Mouse (Mus musculus) forelimb bud, embryonic 11.5 days (tissue): ENCODE results near the gene Ggta1.

Experiments
- DNase-seq: peaks from one replicate; pipeline ENCODE4 v3.0.0-alpha.2; 2012; ENCODE audit warnings: low read depth, low spot score

Ggta1 gene

DNA sequence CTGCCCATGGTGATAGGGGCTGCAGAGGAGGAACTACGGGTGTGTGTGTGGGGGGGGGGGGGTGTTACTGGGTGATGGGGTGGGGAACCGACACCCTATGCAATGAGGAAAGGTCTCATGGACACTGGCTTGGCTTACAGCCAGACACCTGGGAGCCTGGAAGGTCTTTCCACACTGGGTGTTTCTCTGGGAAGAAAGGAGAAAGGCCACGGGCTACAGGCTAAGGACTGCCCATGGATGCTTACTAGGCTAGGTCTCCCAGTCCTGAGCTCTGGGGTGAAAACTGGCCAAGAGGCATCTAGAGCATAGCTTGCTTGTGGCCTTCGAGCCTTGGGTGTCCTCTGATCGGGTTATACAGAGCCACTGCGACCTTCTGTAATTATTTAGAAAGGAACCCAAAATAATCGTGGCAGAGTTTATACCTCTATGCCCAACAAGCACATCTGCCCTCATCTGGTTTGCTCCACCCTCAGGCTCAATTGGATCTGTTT is at the start of gene Ggta1:
Ggta1 (minus strand) TSS at position 441 of the 491 bp plus-strand sequence.
- no peak for DNase-seq

DNA sequence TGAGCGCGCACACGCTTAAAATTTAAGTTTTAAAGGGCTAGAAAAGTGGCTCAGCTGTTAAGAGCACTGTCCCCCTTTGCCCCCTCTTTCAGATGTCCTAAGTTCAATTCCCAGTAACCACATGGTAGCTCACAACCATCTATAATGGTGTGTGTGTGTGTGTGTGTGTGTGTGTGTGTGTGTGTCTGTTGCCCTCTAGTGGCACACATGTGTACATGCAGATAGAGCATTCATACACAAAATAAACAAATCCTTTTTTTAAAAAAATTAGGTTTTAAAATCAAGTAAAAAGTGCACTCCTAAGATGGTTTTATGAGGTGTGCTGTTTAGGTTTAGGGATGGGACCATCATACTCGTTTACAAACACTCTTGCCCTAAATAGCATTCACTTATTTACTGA is 49.2 kb upstream of the Ggta1 start:
- DNase-seq, result no peak

DNA sequence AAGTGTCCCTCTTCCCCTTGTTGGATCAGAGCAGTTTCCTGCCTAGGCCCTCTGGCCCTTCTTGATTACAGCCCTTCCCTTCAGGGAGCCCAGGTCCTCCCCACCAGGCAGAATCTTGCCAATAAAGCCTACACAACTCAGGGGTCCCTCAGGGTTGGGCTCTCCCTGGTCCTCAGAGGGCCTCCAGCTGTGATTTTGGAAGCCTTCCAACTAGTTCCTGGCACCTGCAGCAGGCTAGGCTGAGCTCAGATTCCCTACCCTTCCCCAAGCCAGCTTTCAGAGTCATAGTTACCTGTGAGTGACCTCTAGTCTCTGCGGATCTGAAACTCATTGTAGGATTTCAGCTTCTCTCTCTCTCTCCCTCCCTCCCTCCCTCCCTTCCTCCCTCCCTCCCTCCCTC is 47.9 kb upstream of the Ggta1 start:
- no peak for DNase-seq

DNA sequence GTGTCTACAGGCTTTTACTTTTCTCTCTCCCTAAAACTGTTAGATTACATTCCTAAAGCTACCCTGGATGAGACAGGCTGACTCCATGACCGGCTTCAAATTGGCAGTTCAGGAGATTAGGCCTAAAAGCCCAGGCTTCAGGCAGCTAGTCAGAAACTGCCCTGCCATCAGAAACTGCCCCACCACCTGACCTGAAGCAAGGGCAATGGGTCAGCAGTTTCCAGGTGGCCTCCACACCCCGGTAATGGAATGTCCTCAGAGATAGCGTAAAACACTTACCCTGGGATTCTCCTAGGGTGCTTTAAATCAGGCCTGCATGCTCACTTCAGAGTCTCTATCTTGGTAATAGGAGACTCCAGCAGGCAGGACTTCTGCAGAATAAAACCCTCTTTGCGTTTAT is 46.9 kb upstream of the Ggta1 start:
- DNase-seq, result no peak

DNA sequence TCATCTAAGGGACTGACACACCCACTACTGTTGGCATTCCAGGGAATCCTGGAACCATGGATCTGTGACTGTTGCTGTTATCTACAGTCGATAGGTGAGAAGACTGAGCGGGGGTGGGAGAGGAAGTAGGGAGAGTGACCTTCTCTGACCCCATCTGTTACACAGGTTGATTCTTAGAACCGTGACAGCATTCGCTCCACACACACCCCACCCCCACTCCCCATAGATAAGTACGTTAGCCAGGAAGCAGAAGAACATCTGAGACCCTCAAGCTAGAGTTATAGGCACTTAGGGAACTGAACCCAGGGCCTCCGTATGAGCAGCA is 46.3 kb upstream of the Ggta1 start:
- no peak for DNase-seq

DNA sequence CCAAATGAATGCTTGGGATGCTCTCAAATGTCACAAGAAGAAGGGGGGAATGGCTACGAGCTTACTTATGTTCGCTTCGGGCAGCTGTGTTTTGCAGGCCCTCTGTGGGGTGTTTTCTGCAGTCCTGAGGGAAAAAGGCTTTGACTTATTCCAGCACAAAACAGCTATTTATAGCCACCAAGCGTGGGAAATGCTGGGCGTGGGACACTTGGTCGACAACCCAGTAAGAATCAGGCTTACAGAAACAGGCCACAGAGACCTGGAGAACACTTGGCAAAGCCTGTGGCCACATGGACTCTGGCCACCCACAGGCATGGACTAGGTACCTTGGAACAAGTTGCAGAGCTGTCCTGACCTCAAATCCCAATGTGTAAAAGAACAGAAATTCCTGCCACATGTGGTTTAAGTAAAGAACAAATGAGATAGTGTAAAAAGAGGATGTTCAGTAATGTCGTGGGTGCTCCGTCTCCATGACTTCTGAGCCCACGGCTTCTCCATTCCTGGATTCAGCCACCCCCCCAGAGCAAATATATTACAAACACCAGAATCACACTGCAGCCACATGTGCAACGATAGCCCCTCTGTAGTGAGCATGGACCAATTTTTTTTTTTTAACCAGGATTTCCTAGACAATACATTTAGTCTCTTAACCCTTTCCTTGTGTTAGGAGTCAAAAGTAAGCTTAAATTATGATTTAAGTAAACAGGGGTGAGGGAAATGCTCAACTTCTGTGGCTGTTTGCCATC is 45.7 kb upstream of the Ggta1 start:
- DNase-seq, result no peak

DNA sequence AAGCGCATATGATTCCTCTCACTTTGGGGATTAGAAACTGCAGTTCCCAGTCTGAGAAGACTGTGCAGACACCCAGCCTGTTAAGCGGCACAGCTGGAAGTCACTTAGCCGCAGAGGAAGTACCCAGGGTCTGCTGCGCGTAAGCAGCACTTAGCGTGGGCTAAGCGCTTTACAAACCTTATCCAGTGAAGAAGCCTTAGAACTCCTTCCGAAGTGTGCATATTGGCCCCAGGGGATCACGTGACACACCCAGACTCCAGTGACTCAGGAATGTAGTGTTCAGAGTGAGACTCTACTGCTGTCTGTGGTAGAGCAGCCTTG is 44.1 kb upstream of the Ggta1 start:
- DNase-seq, result peak; percentile 37

DNA sequence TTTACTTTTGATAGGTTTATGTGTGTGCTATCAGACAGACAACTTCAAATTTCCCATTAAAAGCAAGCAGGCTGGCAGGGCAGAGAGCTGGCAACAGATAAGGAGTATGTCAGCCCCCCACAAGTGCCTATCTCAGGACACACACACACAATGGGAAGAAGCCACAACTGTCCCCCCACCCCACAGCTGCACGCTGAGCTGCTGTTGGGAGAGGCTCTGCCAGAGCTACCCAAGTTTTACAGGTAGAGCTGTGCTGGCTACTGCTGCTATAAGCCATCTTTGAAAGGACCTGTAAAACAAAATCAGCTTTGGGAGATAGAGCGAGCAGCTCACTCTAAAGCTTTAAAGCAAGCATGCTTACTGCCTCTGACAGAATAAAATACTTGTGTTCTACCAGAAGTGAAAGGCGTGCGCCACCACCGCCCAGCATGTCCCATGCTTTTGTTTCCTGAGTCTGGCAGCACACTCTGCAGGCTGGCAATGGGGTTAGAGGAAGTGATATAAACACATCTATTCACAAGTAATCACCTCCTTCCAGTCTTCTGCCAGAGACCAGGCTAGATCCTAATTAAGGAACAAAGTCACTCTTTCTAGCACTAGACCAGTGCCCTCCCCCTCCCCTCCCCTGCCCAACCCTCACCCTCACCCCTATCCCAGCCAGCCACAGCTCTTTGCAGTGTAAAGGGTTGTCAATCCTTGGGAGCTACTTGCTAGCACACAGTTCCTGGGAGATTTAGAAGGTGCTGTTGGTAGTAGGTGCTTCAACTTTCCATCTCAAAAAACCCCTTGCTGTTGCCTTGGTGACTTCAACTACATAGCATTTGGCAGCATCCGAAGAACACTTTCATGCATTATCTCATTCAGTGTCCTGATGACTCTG is 43.5 kb upstream of the Ggta1 start:
- no peak for DNase-seq

DNA sequence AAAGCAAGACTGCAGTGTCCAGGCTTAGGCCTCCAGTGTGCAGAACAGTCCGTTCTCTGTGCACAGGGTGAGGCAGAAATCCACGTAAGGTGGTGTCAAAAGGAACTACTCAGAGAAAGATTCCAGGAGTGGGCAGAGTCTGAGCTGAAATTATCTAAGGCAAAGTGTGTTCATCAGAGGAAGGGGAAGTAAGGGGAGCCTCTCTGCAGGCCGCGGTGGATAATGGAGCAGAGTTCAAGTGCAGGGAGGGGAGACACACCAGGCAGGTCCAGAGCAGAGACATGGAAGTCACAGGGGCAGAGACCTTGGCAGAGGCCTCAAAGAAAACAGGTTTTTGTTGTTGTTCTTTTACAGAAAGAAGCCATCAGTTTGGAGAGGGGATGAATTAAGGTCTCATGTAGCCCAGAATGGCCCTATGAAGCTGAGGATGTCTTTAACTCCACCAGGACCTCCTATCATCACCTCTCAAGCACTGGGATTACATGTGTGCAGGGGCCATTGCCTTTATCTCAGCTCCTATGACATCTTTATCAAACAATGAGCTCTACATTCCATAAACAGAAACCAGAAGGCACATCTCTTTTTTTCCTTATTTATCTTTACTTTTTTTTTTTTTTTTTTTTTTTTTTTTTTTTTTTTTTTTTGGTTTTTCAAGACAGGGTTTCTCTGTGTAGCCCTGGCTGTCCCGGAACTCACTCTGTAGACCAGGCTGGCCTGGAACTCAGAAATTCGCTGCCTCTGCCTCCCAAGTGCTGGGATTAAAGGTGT is 42.7 kb upstream of the Ggta1 start:
- no peak for DNase-seq

DNA sequence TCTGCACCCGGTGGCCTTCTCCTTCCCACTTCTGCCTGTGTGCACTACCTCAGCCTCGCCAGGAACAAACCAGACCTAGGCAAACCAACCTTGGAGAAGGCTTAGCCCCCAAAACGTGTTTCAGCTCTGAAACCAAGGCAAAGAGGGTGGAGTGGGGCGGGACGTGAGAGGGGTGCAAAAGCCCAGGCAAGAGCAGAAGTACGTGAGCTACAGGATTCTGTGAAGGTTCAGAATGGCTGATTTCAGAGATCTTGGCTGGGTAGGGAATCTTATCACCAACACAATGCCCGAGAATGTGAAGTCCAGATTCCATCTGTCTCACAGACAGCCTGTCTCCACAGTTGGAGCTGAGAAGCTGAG is 41.4 kb upstream of the Ggta1 start:
- DNase-seq, result no peak

DNA sequence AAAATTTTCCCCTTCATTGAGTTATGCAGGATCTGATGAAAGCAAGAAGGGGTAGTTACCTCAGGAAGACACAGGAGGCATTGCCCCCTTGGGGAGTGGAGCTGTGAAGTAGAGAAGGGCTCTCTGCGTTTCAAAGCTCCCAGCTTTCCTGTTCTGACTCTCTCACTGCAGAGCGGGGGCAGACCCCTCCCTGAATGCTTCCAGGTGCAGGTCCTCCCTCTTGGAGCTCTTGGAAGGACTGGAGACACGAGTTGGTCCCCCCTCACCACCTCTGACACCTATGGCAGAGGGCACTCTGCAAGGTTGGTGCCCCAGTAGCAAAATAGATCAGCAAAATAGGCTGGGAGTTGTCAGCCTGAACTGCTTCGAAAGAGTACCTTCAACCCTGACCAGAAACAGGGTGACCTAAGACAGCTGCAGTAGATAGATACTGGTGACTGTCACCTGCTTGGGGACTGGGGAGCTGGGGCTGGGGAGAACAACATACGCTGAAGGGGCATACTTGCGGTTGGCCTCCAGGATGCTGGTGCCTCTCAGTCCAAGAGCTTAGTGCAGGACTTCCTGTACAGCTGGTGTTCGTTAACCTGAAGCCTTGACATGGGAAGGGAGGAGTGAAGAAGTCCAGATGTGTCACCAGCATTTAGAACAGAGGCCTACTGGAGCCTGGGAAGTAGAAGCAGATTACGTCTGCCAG is 40.8 kb upstream of the Ggta1 start:
- DNase-seq, result peak; percentile 86

DNA sequence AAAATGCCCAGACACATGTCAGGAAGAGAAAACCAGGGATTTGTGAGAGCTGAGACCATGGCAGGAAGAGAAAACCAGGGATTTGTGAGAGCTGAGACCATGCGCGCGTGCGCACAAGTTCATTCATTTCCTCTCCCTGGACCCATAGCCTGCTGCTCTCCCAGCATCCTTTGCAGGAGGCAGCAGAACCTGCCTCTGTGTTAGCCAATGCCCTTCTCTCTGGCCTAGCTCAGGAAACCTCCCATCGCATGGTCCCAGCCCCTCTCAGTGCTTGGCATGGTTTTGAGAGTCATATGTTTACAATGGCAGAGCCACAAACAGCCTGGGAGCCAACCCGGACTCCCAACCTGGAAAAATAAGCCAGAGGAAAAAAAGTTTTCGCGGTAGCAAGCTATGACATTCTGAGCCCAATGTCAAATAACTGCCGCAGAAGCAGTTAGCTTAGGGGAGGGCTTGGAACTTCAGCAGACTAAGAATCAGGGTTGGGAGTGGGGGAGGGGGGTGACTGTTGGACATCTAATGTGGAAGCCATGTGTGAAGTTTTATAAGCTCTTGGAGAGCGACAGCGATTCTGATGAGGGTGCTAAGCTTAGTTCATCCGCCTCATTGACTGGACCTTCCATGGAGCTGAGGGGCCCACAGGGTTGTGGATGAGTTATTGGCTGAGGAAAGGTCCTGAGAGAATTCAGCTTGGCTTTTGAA is 40.1 kb upstream of the Ggta1 start:
- peak; percentile 63 for DNase-seq

DNA sequence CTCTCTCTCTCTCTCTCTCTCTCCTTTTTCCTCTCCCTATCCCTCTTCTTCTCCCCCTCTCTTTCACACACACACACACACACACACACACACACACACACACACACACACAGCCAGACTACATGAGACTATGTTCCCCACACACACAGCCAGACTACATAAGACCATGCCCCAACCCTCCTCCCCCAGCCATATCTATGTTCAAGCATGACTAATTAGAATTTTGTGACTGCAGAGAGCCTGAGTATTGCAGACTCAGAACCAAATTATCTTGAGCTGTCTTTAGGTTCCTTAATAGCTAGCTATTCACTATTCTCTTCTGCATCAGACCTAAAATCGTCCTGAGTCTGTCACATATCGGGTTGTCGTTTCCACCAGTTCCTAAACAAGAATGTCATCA is 39.5 kb upstream of the Ggta1 start:
- no peak for DNase-seq

DNA sequence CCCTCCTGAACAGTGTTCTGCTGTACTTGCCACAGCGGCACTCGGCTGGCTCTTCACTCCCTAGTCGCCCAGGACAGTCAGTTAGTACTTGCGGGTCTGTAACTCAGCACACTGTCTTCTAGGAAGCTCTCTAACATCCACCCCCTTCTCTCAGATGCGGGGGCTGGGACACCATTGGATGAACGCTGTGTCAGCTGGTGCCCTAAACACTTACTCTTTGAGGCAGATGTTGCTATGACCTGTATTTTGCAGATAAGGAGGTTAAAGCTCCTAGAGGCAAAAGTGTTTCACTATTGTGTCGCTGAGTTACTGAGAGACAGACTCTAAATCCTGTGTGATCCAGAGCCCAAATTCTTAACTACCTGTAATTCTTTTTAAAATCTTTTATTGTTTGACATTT is 36.4 kb upstream of the Ggta1 start:
- no peak for DNase-seq

DNA sequence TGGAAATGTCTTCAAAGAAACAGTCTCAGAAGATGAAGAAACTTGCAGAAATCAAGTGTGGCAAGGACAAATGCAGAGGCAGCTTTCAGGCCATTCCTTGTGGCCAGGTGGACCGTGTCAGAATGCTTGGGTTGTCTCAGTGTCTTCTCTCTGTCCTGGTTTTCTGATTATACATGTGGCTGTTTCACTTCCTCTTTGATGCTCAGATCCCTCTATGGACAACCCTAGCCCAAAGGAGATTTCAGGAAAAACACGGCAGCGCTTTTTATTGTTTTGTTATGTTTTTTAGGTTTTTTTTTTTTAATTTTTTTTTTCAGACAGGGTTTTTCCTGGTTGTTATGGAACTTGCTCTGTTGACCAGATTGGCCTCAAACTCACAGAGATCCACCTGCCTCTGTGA is 35.9 kb upstream of the Ggta1 start:
- no peak for DNase-seq

DNA sequence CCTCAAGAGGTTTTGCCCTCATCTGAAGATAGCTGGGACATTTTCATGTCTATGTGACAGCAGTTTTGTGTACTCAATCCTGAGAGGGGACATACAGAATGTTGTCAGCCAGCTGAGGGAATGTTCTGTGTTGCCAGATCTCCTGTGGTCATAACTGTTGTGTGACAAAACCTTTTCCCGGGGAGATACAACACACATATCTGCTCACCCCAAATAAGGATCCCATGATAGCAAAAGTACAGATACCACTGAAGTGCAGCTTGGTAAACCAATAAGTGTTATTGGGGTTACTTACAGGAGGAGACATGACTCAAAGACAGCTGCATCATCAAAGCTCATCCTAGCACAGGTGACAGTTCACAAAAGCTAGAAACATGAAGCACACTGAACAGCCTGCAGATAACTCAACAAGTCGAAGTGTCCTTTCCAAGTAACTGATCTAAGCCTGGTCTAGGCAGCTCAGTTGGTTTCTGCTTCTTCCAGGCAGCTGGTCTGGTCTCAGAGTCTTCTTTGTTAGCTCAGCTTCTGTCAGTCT is 34.7 kb upstream of the Ggta1 start:
- no peak for DNase-seq

DNA sequence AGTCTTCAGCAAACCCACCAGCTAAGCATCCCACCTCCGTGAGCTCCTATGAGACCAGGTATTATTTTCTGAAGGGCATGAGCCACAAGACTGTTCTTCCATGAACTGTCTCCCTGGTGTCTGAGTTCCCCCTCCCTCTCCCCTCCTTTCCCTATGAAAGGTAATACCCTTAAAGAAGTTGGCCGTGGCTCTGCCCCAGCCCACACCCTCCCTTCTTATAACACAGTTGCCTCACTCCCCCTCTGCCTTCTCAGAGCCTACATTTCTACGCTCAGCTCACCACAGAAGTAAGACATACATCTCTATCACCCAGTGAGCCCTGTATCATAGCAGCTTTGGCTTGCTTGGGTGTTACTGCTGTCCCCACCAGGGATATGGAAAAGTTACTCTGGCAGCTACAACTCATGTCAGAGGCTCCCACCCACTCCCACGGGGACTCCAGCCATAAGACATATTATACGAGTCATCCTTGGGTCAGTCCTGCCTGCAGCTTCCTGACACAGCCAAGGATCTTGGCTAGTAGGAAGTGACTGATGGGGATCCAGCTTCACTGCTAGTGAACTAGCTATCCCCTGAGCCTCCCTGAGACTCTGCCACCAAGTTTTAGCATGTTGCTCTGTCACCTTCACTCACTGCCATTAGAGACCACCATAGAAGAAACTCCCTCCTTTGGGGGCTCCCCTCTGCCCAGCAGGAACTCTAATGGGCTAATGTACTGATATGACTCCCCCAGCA is 33.4 kb upstream of the Ggta1 start:
- no peak for DNase-seq

DNA sequence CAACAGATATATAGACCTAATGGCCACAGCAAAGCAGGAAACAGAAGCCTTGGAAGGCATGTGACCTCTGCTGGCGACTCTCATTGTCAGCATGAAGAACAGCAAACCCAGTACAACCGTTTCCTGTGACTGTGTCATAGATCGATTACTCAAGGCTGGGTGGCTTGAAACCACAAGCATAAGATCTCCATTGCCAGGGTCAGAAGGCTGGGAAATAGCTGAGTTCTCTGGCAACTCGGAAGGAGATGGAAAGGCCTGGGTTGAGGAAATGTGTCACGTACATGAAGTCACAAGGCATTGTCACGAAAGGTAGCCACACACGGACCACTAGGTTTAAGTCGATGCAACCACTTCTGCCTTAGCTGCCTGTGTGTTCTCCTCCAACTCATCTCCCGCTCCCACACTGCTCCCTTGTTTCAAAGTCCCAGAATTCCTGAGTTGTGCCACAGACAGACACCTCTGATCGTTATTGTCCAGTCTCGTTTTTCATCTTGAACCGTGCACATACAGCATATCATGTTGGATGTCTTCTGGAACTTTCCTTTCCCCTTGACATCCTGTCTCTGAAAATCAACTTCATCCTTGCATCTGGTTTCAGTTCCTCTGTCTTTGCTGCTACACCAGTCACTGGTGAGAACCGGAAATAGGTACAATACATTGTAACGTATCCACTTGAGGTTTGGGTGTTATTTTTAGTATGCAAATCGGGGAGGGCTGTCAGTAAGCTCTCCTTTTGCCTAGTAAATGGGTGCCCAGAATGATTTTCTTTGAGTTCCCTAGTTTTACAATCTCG is 32.7 kb upstream of the Ggta1 start:
- DNase-seq, result no peak

DNA sequence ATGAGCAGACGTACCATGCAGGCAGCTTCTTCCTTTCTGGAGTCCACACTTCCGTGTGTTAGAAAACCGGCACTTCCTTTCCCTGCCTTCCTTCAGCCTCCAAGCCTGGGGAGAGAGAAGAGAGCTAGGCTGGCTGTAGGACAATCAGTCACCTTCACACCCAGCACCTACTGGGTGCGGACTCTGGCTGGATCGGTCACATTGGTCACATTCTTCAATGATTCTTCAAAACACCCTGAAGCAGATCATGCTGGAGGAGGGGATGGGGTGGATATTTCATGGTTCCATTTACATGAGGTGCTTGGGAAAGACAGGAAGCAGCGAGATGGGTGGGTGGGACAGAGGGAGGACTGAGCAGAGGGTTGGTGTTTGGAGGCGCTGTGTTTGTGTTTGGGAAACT is 30.5 kb upstream of the Ggta1 start:
- DNase-seq, result no peak

DNA sequence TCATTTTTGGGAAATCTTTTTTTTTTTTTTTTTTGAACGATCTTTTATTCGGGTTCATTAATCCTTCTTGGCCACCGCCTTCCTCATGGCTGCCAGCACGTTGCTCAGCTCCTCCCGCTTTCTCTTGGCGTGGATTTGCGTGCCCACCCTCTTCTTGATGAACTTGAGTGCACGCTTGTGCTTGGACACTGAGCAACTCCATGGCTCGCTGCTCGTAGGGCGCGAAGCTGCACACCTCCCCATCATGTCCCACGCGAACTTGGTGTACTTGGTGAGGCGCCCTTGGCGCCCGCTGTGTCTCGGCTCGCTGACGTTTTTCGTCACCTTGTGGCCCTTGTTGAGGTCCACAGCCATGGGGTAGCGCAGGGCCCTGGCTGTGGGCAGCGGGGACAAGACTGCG is 28.1 kb upstream of the Ggta1 start:
- no peak for DNase-seq
